ENCODE assay signal across 13 mouse cellular contexts in the genomic region with DNA sequence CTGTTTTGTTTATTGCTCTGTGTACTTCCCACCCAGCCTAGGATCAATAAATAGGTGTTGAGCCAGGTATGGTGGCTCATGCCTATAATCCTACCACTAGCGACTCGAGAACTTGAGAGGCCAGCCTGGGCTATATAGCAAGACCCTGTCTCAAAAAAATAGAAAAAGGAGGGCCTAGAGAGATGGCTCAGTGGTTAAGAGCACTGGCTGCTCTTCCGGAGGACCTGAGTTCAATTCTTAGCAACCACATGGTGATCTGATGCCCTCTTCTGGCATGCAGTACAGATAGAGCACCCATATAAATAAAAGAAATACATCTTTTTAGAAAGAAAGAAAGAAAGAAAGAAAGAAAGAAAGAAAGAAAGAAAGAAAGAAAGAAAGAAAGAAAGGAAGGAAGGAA. TPM values are rescaled to one million over a fixed set of nuclear protein-coding genes. Genes with fewer than 3 reads are reported as not detected.
DNase-seq lines count a peak whose midpoint lies in the region; ATAC-seq lines count a peak whose summit lies in the region.
"Had no signal": no experiment of that assay in that cellular context is flagged by ENCODE, and none has a peak within 500 bp of the region (broad histone marks: within the 10 kb centered on the region; RNA-seq: fewer than 3 reads in every experiment).

No protein-coding gene starts in this region.

- 64% methylated on average over 3 of the region's 3 CpGs for WGBS in heart, embryonic 15.5 days

- H3K9me3 ChIP-seq in heart, embryonic 15.5 days (replicated peaks), result no peaks in the 10 kb centered on the region
- no peaks in the 10 kb centered on the region for H3K9me3 ChIP-seq in megakaryocyte, embryonic 14.5 days

- 0 out of 2 replicates have a peak overlapping the region, but pooled peaks have one; percentile 62 for H3K27ac ChIP-seq in heart, embryonic 15.5 days

- no peak overlapping the region for H3K4me3 ChIP-seq in heart, embryonic 15.5 days
- H3K4me3 ChIP-seq in megakaryocyte, embryonic 14.5 days (replicated peaks), result peak overlapping the region; percentile 80

- no peak for ATAC-seq in heart, embryonic 15.5 days (replicated peaks; ENCODE audit: insufficient number of reproducible peaks, insufficient read depth, low FRiP score, low read depth)
- ATAC-seq in megakaryocyte, adult 5-6 weeks (ENCODE audit: poor library complexity, severe bottlenecking), result no peak

- no peak overlapping the region for H3K4me2 ChIP-seq in heart, embryonic 15.5 days

- intact Hi-C loops in heart, postnatal 14 days (cut with DNase I), result no loop called here

- no peak for DNase-seq in heart, postnatal 14 days
- peak; percentile 50 for DNase-seq in T-cell, adult 2 months (ENCODE audit: low spot score)
- peak; percentile 74 for DNase-seq in splenic B cell, adult 2 months (ENCODE audit: low read depth, low spot score)
- DNase-seq in kidney, postnatal 25 days, result no peak
- no peak for DNase-seq in kidney, adult 11 months

- H3K9ac ChIP-seq in heart, embryonic 15.5 days, result no peak overlapping the region

- H3K4me1 ChIP-seq in heart, embryonic 15.5 days (replicated peaks), result peaks cover 22% of the 10 kb centered on the region
- peaks cover 69% of the 10 kb centered on the region for H3K4me1 ChIP-seq in megakaryocyte, embryonic 14.5 days

- H3K27me3 ChIP-seq in heart, embryonic 15.5 days, result peaks cover 15% of the 10 kb centered on the region
- H3K27me3 ChIP-seq in megakaryocyte, embryonic 14.5 days (replicated peaks), result peaks cover 27% of the 10 kb centered on the region
- H3K27me3 ChIP-seq in splenic B cell, adult 2 months (ENCODE audit: control insufficient read depth, insufficient read depth, low read length, poor library complexity, severe bottlenecking), result no peaks in the 10 kb centered on the region

- peaks cover 2% of the 10 kb centered on the region; the same call in 1 of the 2 replicates for H3K36me3 ChIP-seq in heart, embryonic 15.5 days
- H3K36me3 ChIP-seq in megakaryocyte, embryonic 14.5 days (replicated peaks; ENCODE audit: low read length), result peaks cover 26% of the 10 kb centered on the region
- H3K36me3 ChIP-seq in splenic B cell, adult 2 months (ENCODE audit: control insufficient read depth, insufficient read depth, low read length, poor library complexity, severe bottlenecking), result peaks cover 2% of the 10 kb centered on the region

RNA-seq across cellular contexts. Expression of a gene that starts 1.7 kb away (rescaled TPM):
- 17.3 and 24.1 TPM in 2 replicates for polyA plus RNA-seq in heart, embryonic 15.5 days (2015; fragmentation: Nextera tagmentation; extraction: Ambion mirVana)
- 1 to 10 TPM; 4.7 to 5.0 TPM for total RNA-seq in heart, postnatal 14 days (2021)
- polyA plus RNA-seq in megakaryocyte, embryonic 14.5 days (2012; ENCODE audit: insufficient read depth, low replicate concordance), result 22.1 and 24.3 TPM in 2 replicates
- 32.8 and 36.7 TPM in 2 replicates for total RNA-seq in megakaryocyte, adult 5-6 weeks (2015)
- total RNA-seq in megakaryocyte, adult 5-6 weeks (2017), result 21.4 and 22.8 TPM in 2 replicates

RNA-seq across cellular contexts. Expression of a gene that starts 10.9 kb away (rescaled TPM):
- 0.96 and 1.9 TPM in 2 replicates for polyA plus RNA-seq in heart, embryonic 15.5 days (2015; fragmentation: Nextera tagmentation; extraction: Ambion mirVana)
- total RNA-seq in heart, postnatal 14 days (2021), result 1 to 10 TPM; 1.6 to 2.0 TPM
- polyA plus RNA-seq in megakaryocyte, embryonic 14.5 days (2012; ENCODE audit: insufficient read depth, low replicate concordance), result 0.09 and 2.0 TPM in 2 replicates
- total RNA-seq in megakaryocyte, adult 5-6 weeks (2015), result 1.4 and 2.9 TPM in 2 replicates
- total RNA-seq in megakaryocyte, adult 5-6 weeks (2017), result 0.40 and 2.2 TPM in 2 replicates

RNA-seq across cellular contexts. Expression of a gene that starts 11.0 kb away (rescaled TPM):
- not detected in 2 replicates for polyA plus RNA-seq in heart, embryonic 15.5 days (2015; fragmentation: Nextera tagmentation; extraction: Ambion mirVana)
- not detected for total RNA-seq in heart, postnatal 14 days (2021)
- polyA plus RNA-seq in megakaryocyte, embryonic 14.5 days (2012; ENCODE audit: insufficient read depth, low replicate concordance), result 8.5 and 73.0 TPM in 2 replicates
- total RNA-seq in megakaryocyte, adult 5-6 weeks (2015), result not detected in 2 replicates
- total RNA-seq in megakaryocyte, adult 5-6 weeks (2017), result not detected in 2 replicates
- total RNA-seq: left cerebral cortex, adult 18-20 months had no signal
- polyA plus RNA-seq: cortical plate, adult 2 months; heart, postnatal 0 days; kidney, embryonic 16.5 days; neural tube, embryonic 11.5 days had no signal

RNA-seq across cellular contexts. Expression of a gene that starts 11.3 kb away (rescaled TPM):
- polyA plus RNA-seq in heart, embryonic 15.5 days (2015; fragmentation: Nextera tagmentation; extraction: Ambion mirVana), result 666 and 734 TPM in 2 replicates
- total RNA-seq in heart, postnatal 14 days (2021), result 100 to 1,000 TPM; 368 to 404 TPM
- polyA plus RNA-seq in megakaryocyte, embryonic 14.5 days (2012; ENCODE audit: insufficient read depth, low replicate concordance), result 268 and 792 TPM in 2 replicates
- 496 and 536 TPM in 2 replicates for total RNA-seq in megakaryocyte, adult 5-6 weeks (2015)
- 639 and 705 TPM in 2 replicates for total RNA-seq in megakaryocyte, adult 5-6 weeks (2017)

RNA-seq across cellular contexts. Expression of a gene that starts 12.1 kb away (rescaled TPM):
- polyA plus RNA-seq in heart, embryonic 15.5 days (2015; fragmentation: Nextera tagmentation; extraction: Ambion mirVana), result 3.0 and 14.9 TPM in 2 replicates
- total RNA-seq in heart, postnatal 14 days (2021), result 1 to 10 TPM; 4.0 to 7.5 TPM
- polyA plus RNA-seq in megakaryocyte, embryonic 14.5 days (2012; ENCODE audit: insufficient read depth, low replicate concordance), result 24.1 and 31.5 TPM in 2 replicates
- total RNA-seq in megakaryocyte, adult 5-6 weeks (2015), result 52.8 and 59.9 TPM in 2 replicates
- 21.5 and 33.5 TPM in 2 replicates for total RNA-seq in megakaryocyte, adult 5-6 weeks (2017)

Comparison
In these comparisons a context has a peak if more than half of its experiments do, and no peak if none do; other contexts are left out.
1. DNase-seq: peak in T-cell, adult 2 months (single experiment) and splenic B cell, adult 2 months (single experiment); none in heart, postnatal 14 days (0 of 2), kidney, postnatal 25 days (0 of 2) and kidney, adult 11 months (single experiment).